Mouse (Mus musculus): ENCODE measurements around the gene Upf1.

The Upf1 gene

GRCm38 (mm10) chr8:70317872-70318271 is 35.2 kb downstream of the Upf1 start:
- no peak for DNase-seq

DNA sequence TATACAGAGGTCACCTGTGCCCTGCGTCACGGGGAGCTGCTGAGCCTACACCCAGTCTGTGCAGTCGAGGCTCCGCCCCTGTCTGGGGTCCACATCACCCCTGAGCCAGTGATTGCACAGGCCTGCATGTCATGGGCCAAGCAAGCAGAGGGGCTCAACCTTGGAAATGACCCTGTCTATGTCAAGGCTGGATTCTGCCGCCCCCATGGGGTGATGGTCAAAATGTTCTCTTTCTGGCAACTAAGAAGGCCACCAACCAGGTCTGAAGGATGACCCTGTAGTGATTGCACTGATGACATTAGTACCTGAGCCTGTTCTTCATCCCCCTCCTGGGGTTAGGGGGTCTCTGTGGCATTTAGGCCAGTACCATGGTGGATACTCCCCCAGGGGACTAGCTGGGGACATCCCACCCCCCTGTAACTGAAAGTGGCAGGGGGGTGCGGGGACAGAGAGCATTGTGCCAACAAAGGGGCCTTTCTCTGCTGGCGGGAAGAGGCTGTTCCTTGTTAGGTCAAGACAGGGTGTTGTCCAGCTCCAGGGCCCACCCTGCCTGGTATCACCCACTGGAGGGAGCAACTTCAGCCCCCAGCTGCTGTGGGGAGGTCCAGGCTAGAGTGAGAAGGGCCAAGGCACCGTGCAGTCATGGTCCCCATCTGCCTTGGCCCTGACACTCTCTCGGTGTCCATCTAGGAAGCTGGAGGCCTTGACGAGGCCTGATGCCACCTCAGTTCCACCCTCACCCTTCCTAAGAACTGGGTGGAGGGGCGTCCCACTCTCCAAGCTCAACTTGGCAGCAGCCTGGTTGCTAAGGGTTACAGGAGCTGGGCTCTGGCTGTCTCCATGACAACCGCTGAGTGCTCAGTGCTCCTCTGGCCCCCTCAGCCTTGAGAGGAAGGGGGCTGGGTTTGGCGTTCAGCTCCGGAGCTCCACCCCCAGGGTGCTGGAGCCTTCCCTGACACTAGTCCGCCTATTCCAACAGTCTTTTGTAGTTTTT is 36.3 kb downstream of the Upf1 start:
- DNase-seq = peak; percentile 51

GRCm38 (mm10) chr8:70315624-70316510 is 37.2 kb downstream of the Upf1 start, which contains the start of gene Cers1:
Cers1 (plus strand) TSS chr8:70315775.
- DNase-seq = peak; percentile 70

DNA sequence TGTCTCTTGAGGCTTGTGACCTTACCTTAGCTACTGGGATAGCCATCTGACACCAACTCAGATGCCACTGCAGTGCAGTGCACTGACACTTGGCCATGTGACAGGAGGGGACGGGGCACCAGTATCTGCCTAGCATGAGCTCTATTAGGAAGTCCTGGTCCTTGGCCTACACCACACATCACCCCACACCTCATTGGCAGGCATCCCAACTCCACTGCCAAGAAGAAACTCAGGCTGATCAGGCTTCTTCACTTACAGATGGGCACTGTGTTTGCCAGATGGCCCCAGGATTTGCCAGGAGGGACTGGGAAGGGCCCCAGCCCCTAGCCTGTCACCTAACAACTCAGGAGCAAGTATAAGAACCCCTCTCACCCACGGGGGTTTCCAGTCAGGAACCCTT is 39.7 kb downstream of the Upf1 start:
- no peak for DNase-seq

DNA sequence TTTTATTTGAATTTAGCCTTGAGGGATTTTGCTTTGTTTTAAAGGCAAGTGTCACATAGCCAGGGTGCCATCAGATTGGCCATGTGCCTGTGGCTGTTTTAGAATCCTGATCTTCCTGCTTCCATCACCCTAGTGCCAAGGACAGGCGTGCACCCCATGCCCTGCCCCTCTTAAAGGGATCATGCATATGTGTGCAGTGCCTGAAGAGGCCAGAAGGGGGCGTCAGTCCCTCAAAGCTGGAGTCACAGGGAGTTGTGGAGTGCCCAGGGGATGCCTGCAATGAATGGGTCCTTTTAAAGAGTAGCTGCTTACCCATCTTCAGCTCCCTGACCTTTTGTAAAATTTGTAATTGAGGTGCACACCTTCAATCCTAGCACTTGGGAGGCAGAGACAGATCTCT is 43.8 kb downstream of the Upf1 start:
- peak; percentile 40 for DNase-seq

- DNase-seq = no peak
These were observed 50.2 kb downstream of the Upf1 start for GRCm38 (mm10) chr8:70302901-70303300.

DNA sequence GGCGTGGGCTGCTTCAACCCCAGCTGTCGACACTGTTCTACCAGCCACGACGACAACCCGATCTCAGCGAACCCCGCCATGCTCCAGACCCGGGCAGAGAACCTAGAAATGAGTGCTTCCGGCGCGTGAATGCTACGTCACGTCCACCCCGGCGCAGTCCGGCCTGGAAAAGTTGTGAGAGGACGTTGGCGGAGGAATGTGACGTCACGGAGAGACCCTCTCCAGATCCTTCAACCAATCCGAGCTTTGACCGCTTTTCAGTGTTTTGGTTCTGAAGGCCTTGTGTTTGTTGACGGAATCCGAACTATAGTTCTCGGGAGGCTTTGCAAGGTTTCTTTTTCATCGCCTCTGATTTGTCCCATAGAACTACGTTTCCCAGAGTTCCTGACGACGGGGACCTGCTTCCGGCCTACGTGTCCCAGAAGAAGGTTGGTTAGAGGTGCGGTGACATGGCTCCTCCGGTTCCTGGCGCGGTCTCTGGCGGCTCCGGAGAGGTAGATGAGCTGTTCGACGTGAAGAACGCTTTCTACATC is 50.7 kb downstream of the Upf1 start, which contains the start of the genes Ddx49 and Cope:
Gene Ddx49 (minus strand): TSS at position 132 of the 533 bp plus-strand sequence.
Gene Cope (plus strand): TSS at position 161 of the 533 bp plus-strand sequence.
- peak; percentile 90 for DNase-seq

GRCm38 (mm10) chr8:70300881-70301280 is 52.2 kb downstream of the Upf1 start:
- DNase-seq = no peak

- no peak for DNase-seq
These were observed 59.1 kb downstream of the Upf1 start for GRCm38 (mm10) chr8:70293988-70294405.

- DNase-seq = peak; percentile 53
These were observed 66.3 kb downstream of the Upf1 start for GRCm38 (mm10) chr8:70286737-70287136.

DNA sequence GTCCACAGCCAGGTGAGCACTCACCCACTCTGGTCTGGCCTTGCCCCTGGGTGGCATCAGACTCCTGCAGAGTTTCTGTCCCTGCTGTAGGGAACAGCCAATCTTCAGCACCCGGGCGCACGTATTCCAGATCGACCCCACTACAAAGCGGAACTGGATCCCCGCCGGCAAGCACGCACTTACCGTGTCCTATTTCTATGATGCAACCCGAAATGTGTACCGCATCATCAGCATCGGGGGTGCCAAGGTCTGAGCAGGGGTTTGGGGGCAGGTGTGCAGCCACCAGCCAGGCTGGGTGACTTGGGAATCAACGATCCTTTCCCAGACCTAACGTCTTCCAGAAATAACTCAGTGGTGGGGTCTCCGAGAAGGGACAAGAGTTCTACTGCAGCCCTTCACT is 67.8 kb downstream of the Upf1 start:
- no peak for DNase-seq

GRCm38 (mm10) chr8:70284421-70284820 is 68.7 kb downstream of the Upf1 start:
- no peak for DNase-seq

DNA sequence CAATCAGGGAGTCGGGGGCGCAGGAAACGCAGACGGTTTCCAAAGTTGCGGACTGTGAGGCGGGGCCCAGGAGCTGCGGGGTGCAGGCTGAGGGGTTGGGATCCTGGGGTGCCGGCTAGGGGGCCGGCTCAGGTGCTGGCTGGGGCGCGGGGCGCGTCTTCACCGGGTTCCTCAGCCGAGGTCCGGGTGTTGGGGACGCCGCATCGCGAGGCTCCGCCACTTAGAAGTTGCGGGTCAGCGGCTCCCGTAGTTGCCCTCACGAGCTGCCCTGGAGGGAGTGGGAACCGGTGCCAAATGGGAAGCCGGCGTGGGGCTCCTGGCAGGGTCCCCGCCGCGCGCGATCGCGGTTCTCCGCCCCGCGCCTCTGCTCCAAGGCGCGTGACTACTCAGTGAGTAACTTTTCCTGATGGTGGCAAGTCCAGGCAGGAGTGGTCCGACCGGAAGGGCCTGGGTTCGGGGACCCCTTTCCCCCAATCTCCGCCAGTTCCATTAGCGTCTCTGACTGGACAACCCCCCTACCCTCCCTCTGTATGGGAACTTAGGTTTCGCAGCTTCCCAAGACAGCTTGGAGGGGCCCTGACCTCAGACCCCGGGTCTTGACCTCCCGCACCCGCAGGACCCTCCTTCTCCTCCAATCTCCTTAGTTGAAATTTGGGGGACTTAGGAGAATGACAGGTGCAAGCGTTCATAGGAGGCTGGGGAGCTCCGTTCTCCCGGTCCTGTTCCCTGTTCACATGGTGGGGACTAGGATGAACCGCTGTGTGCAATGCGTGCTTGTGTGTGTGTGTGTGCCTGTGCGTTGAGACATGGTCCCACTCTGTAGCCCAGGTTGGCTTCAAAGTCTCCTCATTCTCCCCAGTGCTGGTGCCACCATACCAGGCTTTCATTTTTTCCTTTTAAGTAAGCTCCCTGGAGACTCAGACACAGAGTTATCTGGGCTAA is 69.7 kb downstream of the Upf1 start:
- DNase-seq = no peak

DNA sequence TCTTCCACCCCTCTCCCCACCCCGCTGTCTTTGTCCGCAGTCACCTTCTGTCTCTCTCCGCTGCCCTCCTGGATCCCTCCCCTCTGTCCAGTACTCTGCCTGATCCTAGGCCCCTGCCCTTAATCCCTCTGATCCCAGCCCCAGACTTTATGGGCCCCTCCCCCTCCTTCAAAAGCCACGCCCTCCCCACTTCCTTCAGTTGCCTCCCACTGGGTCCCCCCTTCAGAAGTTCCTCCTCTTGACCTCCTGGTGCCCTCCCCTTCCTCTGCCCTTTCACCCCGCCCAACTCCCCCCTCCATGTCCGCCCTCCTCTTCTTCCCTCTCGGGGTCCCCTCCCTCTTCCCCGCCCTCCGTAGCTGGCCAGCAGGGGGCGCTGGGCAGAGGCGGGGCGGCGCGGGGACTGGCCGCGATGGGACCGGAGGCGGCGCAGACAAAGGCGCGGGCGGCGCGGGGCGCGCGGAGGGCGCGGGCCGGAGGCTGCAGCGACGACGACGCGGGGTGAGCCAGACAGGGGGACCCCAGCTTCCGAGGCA is 70.4 kb downstream of the Upf1 start, which contains the start of gene Homer3:
Gene Homer3 (plus strand): TSS at position 225 of the 533 bp plus-strand sequence.
- DNase-seq = peak; percentile 86
